Mouse (Mus musculus): ENCODE data around the gene Dnaaf1.

Gene Dnaaf1

DNA sequence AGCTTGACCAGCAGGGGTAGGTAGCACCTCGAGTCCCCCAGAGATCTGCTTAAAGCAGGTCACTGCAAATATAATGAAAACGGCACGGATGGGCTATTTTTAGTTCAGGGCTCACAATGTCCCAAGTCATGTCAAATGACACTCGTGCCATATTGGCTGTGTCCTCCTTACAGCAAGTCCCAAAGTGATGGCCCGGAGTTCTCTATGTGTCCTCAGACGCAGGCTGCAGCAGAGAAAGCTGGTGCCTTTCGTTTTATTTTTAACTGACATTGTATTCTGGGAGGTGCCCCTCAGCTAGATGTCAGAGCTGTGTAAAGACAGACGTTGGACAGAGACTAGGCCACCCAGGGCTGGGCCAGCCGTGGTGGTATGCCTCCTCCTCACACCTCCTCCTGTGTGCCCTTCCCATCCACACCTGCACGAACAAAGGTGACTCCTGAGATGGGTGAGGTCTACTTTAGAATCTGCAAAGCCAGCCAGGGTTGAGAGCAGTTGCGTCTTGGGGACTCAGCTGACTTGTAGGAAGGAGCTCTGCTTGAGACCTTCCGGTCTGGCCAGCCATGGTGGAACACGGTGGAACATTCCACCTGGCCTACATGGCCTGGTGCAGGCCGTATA lies 45.9 kb downstream of the Dnaaf1 start:
- in situ Hi-C loops (cut with MboI; ENCODE audit: low sequenced_read_pairs), result no loop called here

GRCm38 (mm10) chr8:119622555-119622954 lies 47.5 kb downstream of the Dnaaf1 start:
- in situ Hi-C loops (cut with MboI; ENCODE audit: low sequenced_read_pairs), result no loop called here

DNA sequence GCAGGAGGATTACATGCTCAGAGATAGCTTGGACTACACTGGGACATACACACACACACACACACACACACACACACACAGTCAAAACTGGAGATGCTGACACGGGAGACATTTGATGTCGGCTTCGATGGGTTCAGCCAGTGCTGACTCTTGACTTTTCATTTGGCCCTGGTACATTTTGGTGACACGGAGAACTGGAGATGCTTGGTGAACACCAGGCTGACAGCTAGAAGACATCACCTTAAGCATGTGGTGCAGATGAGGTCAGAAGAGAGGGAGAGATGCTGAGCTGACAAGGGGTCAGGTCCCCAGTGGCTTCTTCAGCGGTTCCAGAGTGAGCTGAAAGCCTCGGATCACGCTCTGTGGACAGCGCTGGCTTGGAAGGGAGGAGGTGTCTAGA lies 48.0 kb downstream of the Dnaaf1 start:
- in situ Hi-C loops (cut with MboI; ENCODE audit: low sequenced_read_pairs), result no loop called here

DNA sequence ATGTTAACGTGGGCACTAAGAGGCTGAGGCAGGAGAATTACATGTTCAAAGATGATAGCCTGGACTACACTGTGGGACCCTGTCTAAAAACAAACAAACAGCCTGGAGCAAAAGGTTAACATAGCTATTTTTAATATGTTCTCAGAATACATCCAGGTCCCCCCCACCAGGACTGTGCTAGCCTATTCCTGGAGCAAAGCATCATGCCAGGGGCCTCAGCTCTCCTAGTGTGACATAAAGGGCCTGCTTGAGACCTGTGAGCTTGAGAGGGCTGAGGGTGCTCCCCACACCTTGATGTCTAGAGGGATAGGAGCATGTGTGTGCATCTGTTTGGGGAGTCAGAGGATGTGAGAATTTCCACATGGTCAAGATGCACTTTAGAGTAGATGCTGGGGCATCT lies 48.7 kb downstream of the Dnaaf1 start:
- in situ Hi-C loops (cut with MboI; ENCODE audit: low sequenced_read_pairs), result no loop called here

GRCm38 (mm10) chr8:119624916-119625315 lies 49.9 kb downstream of the Dnaaf1 start:
- in situ Hi-C loops (cut with MboI; ENCODE audit: low sequenced_read_pairs), result no loop called here

DNA sequence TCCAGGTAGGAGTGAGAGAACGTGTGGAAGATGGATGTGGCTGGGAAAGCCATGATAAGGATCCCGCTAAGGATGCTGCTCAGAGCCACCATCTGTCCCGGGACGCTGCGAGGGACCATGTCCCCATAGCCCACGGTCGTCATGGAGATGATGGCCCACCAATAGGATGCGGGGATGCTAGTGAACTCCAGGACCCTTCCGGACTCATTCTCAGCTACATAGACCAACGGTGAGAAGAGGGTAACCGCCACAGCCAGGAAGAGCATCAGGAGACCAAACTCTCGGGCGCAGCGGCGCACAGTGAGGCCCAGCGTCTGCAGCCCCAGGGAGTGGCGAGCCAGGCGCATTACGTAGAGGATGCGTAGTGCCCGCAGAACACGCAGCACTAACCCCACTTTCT lies 50.8 kb downstream of the Dnaaf1 start:
- in situ Hi-C loops (cut with MboI; ENCODE audit: low sequenced_read_pairs), result no loop called here

- in situ Hi-C loops (cut with MboI; ENCODE audit: low sequenced_read_pairs), result no loop called here
These were observed 52.2 kb downstream of the Dnaaf1 start for GRCm38 (mm10) chr8:119627199-119627598.

DNA sequence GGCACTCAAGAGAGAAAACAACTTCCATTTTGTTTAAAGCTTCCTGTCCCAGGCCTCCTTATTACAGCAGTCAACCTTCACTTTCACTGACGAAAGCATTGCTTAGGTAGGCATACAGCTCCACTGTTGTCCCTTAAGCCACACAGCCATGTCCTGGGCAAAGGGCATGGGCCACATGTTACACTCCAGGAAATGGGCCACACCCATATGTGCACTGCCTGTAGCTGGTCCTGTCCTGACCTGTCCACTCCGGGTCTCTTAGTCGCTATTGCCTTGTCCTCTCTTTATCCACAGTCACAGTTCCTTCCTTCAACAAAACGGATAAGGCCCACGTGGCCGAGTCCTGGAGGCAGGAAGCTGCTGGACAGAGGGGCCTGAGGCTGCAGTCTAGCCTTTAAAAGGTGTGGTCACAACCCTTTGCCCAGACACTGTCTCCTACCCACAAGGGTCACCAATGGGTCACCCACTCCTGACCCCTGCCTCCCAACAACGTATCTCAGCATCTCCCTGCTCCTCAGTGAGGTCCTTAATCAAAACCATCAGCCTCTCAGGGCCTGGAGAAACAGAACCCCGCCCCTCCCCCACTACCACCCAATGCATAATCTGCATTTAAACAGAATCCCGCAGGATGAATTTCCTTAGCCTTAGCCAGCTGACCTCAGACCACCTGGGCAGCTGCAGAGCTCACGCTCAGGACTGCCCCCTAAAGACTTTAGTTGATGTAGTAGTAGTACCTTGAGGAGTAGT lies 52.8 kb downstream of the Dnaaf1 start:
- in situ Hi-C loops (cut with MboI; ENCODE audit: low sequenced_read_pairs), result no loop called here

GRCm38 (mm10) chr8:119630841-119631240 lies 55.8 kb downstream of the Dnaaf1 start:
- in situ Hi-C loops (cut with MboI; ENCODE audit: low sequenced_read_pairs), result no loop called here

- in situ Hi-C loops (cut with MboI; ENCODE audit: low sequenced_read_pairs), result no loop called here
These were observed 57.2 kb downstream of the Dnaaf1 start for GRCm38 (mm10) chr8:119632246-119632645.

DNA sequence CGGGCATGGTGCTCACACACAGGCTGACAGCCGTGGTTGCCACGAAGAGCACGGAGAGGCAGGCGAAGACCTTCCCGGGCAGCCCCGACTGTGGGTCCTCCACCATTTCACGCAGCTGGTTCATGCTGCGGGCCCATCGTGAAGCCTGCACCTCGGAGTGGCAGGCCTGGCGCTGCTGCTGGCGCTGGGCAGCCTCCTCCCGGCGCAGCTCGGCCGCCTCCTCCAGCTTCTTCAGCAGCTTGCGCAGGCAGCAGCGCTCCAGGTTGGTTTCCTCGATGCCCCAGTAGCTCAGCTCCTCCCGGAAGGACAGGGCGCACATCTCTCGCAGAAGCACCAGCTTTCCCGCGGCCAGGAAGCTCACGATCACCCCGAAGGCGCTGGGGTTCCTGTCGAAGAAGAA lies 57.9 kb downstream of the Dnaaf1 start:
- in situ Hi-C loops (cut with MboI; ENCODE audit: low sequenced_read_pairs), result no loop called here

DNA sequence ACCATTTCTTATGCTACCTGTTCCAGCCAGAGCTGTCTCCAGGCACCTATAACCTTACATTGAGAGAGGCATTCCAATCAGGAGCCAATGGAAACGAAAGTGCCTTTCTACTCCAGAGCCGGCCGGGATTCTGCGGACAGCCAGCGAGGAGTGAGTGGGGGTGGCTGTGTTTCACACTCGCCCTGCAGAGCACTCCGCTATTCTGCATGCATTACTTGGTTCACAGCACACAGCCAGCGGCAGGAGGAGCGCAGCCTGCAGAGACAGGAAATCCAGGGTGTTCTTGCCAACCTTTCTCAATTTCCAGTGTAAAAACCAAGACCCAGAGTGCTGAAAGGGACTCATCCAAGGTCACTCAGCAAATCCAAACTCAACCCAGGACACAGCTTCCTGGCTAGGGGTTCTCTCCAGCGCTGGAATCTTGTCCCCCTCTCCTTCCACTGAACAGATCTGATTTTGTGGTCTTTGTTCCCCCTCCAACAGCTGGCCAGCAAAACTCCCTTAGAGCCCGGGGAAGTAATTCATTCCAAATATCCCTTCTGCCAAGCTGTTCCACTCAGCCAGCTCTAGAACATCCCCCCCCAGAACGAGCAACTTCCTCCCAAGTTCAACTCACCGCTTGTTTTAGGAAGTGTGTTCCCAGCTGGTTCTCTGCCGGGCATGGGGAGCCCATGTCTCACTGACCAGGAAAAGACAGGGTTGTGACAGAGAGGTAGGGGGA lies 59.7 kb downstream of the Dnaaf1 start:
- in situ Hi-C loops (cut with MboI; ENCODE audit: low sequenced_read_pairs), result no loop called here

DNA sequence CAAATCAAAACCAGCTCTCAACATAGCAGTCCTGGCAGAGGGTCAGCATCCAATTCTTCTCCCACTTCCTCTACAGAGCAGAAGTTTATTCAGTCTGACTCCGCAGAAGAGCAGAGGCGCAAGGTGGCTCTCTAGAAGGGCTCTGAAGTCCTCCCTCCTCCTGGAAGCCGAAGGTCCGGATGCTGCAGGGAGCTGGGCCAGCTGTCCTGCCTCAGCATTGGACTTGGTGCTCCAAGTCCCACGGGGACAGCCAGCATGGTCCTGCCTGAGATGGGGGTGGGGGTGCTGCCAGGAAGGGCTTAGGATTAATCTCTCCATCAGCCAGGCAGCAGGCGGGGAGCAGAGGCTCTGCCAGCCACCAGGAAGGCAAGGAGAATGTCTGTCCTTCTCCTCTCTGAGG lies 60.3 kb downstream of the Dnaaf1 start, which contains the start of gene Kcng4:
Gene Kcng4, minus strand, starts transcription at position 303 of the 400 bp plus-strand sequence.
- in situ Hi-C loops (cut with MboI; ENCODE audit: low sequenced_read_pairs), result no loop called here

DNA sequence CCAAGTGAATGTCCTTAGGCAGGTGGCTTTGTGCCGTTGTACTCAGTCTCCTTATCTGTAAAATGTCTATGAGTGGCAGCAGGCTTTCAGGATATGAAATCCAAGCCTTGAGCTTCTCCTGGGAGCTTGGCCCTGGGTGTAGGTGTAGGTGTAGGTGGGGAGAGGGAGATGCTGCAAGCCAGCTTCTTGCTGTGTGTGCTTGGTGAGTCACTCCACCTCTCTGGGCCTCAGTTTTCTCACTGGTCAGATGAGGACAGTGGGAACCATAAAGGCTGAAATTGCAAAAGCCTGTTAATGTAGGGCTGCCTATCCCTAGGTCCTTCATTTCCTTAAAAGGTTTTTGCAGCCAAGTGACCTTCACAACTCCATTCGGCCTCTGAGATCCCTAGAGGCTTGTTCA lies 60.9 kb downstream of the Dnaaf1 start:
- in situ Hi-C loops (cut with MboI; ENCODE audit: low sequenced_read_pairs), result no loop called here

- in situ Hi-C loops (cut with MboI; ENCODE audit: low sequenced_read_pairs), result no loop called here
These were observed 61.7 kb downstream of the Dnaaf1 start for GRCm38 (mm10) chr8:119636766-119637165.

GRCm38 (mm10) chr8:119637381-119637780 lies 62.3 kb downstream of the Dnaaf1 start:
- in situ Hi-C loops (cut with MboI; ENCODE audit: low sequenced_read_pairs), result no loop called here

- in situ Hi-C loops (cut with MboI; ENCODE audit: low sequenced_read_pairs), result no loop called here
These were observed 63.2 kb downstream of the Dnaaf1 start for GRCm38 (mm10) chr8:119638261-119638660.

DNA sequence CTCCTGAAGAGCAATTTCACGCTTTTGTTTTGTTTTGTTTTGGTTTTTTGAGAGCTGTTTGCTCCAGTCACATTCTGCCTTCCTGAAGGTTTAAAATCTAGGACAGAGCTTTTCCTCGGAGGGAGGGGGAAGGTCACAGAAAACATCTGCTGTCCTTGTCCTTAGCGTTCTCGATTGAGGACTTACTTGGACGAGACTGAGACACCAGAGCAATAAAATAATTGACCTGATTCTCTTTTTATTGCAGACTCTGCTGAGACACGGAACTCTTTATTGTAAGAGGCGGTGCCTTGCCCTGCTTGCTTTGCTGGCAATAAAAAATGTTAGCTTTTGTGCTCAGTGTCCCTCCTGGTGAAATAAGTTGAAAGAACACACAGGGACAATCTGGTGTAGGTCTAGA lies 64.8 kb downstream of the Dnaaf1 start:
- in situ Hi-C loops (cut with MboI; ENCODE audit: low sequenced_read_pairs), result no loop called here

DNA sequence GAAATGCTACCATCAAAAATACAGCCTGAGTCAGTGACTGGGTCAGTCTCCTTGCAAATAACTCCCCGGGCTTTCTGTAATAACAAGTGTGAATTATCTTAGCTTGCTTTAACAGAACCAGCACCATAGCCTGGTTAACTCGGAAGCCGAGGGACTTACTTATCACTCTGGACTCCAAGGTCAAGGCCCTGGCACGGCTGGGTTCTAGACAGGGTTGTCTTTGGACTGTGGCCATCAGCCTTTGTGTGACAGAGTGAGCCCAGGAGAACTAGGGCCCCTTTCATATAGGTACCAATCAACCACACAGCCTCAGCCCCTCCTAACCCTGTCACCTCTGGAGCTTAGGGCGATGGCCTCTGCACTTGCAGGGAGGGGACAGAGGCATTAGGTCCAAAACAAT lies 66.0 kb downstream of the Dnaaf1 start:
- in situ Hi-C loops (cut with MboI; ENCODE audit: low sequenced_read_pairs), result no loop called here

DNA sequence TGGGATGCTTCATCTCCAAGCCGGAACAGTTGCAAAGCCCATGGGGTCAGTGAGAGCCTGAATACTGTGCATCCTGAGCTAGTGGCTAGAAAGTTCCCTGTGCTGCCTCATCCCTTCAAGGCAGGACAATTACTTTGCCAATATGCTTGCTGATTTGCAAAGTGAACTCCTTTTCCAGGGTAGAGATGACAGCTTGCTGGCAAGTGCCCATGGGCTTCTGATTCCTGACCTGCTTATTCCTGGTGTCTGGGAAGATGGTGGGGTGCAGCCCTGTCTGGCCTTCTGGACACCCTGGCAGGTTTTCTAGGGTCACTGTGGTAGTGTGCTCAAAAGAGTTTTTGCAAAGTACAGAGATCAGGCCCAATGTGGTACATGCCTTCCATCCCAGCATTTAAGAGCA lies 67.9 kb downstream of the Dnaaf1 start:
- in situ Hi-C loops (cut with MboI; ENCODE audit: low sequenced_read_pairs), result no loop called here

DNA sequence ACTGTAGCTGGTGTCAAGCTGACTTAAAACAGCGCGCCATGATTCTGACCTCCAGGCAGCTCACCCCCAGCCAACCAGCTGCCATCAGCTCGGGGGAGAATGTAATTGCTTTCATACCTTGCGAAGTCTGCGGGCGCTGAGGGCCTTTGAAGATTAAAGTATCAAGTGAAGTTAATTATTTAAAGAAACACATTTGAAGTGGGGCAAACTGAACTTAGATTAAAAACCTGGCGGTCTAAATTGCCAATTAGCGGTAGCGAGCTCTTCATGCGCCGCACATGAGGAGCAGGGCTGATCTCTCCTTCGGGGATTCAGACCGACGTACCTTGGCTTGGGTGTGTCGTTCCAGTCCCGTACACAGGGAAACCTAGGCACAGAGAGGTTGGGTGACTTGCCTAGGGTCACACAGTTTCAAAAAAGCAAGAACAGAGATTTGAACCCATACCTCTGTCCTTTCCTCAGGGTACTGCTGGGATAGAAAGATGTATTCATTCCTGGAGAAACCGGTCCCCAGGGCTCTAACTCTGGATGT lies 69.5 kb downstream of the Dnaaf1 start:
- in situ Hi-C loops (cut with MboI; ENCODE audit: low sequenced_read_pairs), result no loop called here
